Mouse (Mus musculus) neural tube, embryonic 13.5 days (tissue): ENCODE results near the gene Ccl12. TPM values are rescaled to one million over a fixed set of nuclear protein-coding genes. Genes with fewer than 3 reads are reported as not detected.

ENCODE experiments used
- polyA plus RNA-seq: library from polyadenylated mRNA; unstranded; fragments of >200 nt; fragmentation: Nextera tagmentation; extraction: Ambion mirVana; gene quantifications from 2 replicates; pipeline ENCODE4 v1.2.1, GENCODE M21; 2015

Gene Ccl12
- polyA plus RNA-seq, 1 experiment from 2014 or later: 3.6 TPM

Other genes starting within 250 kb of the Ccl12 start
- gene 5530401A14Rik, start 241.2 kb upstream of the Ccl12 start, polyA plus RNA-seq: 0.27 and 0.37 TPM in 2 replicates
- gene Asic2, start 133.4 kb upstream of the Ccl12 start, polyA plus RNA-seq: 8.6 and 9.1 TPM in 2 replicates
- gene Ccl2, start 66.3 kb upstream of the Ccl12 start, polyA plus RNA-seq: 2.6 and 3.1 TPM in 2 replicates
- not detected in 2 replicates for gene Gm17268, start 63.3 kb upstream of the Ccl12 start, polyA plus RNA-seq
- 1.3 and 3.1 TPM in 2 replicates for gene Ccl7, start 56.1 kb upstream of the Ccl12 start, polyA plus RNA-seq
- gene Ccl11, start 44.0 kb upstream of the Ccl12 start, polyA plus RNA-seq: 1.1 and 1.4 TPM in 2 replicates
- not detected in 2 replicates for gene Ccl8, start 13.3 kb downstream of the Ccl12 start, polyA plus RNA-seq
- 0.48 and 0.71 TPM in 2 replicates for gene Ccl1, start 203.8 kb downstream of the Ccl12 start, polyA plus RNA-seq